Mouse (Mus musculus) CH12.LX (cell line): ENCODE data around the gene Ccdc146. TPM values are rescaled to one million over a fixed set of nuclear protein-coding genes. Genes with fewer than 3 reads are reported as not detected.

Experiments
- DNase-seq: peaks from one replicate; pipeline ENCODE4 v3.0.0-alpha.2; 2013; ENCODE audit errors: extremely low read depth
- H3K27ac ChIP-seq: 2 replicates; pipeline ENCODE4 v1.5.1; 2012; ENCODE audit warnings: low read depth, mild to moderate bottlenecking, control low read depth, moderate library complexity; ENCODE audit not compliant: insufficient read depth
- H3K27me3 ChIP-seq: replicated peaks from 2 replicates; pipeline ENCODE3; 2012; ENCODE audit warnings: inconsistent platforms
- H3K36me3 ChIP-seq, 2 experiments: replicated peaks in 1 of 2; 2 replicates each; pipeline versions ENCODE3 to v1.6.1; 2012; ENCODE audit warnings: inconsistent platforms in 1 of 2, low read length in 1 of 2, mild to moderate bottlenecking in 1 of 2, mixed read lengths in 1 of 2, moderate library complexity in 1 of 2; ENCODE audit not compliant: control insufficient read depth in 1 of 2, insufficient read depth in 1 of 2
- H3K4me1 ChIP-seq, 2 experiments: 2 replicates each; pipeline ENCODE4 v1.6.1; 2012; ENCODE audit warnings: inconsistent platforms in 1 of 2, moderate library complexity in 1 of 2; ENCODE audit not compliant: insufficient read depth in 2 of 2, control insufficient read depth in 1 of 2
- H3K4me2 ChIP-seq: 2 replicates; pipeline ENCODE4 v1.6.1; 2012; ENCODE audit warnings: low read depth, mild to moderate bottlenecking, control low read depth; ENCODE audit not compliant: poor library complexity, insufficient read depth, severe bottlenecking
- H3K4me3 ChIP-seq, 3 experiments: fragments of 150-350 bp in 1 of 3; sonication (generic) in 1 of 3; replicated peaks in 1 of 3; 2 replicates each; pipeline versions ENCODE3 to v1.5.1; 2011 to 2012; ENCODE audit warnings: low read depth in 2 of 3, low read length in 2 of 3, mild to moderate bottlenecking in 2 of 3, moderate library complexity in 2 of 3, control low read depth in 1 of 3, improper control_type of control experiment in 1 of 3, inconsistent platforms in 1 of 3, mixed read lengths in 1 of 3; ENCODE audit not compliant: poor library complexity in 1 of 3
- H3K79me2 ChIP-seq: replicated peaks from 2 replicates; pipeline ENCODE4 v1.6.1; 2012; ENCODE audit warnings: mild to moderate bottlenecking, moderate library complexity; ENCODE audit not compliant: control insufficient read depth, poor library complexity, insufficient read depth, severe bottlenecking; ENCODE audit errors: extremely low read depth
- H3K9ac ChIP-seq: 2 replicates; pipeline ENCODE4 v1.6.1; 2012; ENCODE audit warnings: low read depth, mild to moderate bottlenecking, control low read depth, moderate library complexity; ENCODE audit not compliant: insufficient read depth
- H3K9me3 ChIP-seq: replicated peaks from 2 replicates; pipeline ENCODE3; 2012; ENCODE audit warnings: low read length, inconsistent platforms, mixed read lengths
- BHLHE40 ChIP-seq: IDR thresholded peaks from 2 replicates; pipeline ENCODE4 v1.6.1; 2011; ENCODE audit warnings: mild to moderate bottlenecking, low read depth, low read length, improper control_type of control experiment
- CHD2 ChIP-seq: IDR thresholded peaks from 2 replicates; pipeline ENCODE4 v1.6.1; 2011; ENCODE audit warnings: low read length, improper control_type of control experiment
- CTCF ChIP-seq, 2 experiments: IDR thresholded peaks in 1 of 2; conservative IDR thresholded peaks in 1 of 2; 2 replicates each; pipeline ENCODE4 v1.5.1; 2011 to 2012; ENCODE audit warnings: low read depth in 2 of 2, low read length in 2 of 2, improper control_type of control experiment in 1 of 2, inconsistent platforms in 1 of 2, mild to moderate bottlenecking in 1 of 2, moderate library complexity in 1 of 2
- E2F4 ChIP-seq: IDR thresholded peaks from 2 replicates; pipeline ENCODE4 v1.6.1; 2011; ENCODE audit warnings: low read depth, low read length, improper control_type of control experiment; ENCODE audit not compliant: insufficient replicate concordance
- ELF1 ChIP-seq: IDR thresholded peaks from 2 replicates; pipeline ENCODE4 v1.6.1; 2014; ENCODE audit warnings: low read depth, mild to moderate bottlenecking, inconsistent platforms, low read length, improper control_type of control experiment
- EP300 ChIP-seq: IDR thresholded peaks from 2 replicates; pipeline ENCODE4 v1.6.1; 2011; ENCODE audit warnings: low read length, improper control_type of control experiment
- ETS1 ChIP-seq: conservative IDR thresholded peaks from 2 replicates; pipeline ENCODE4 v1.6.1; 2012; ENCODE audit warnings: low read depth, mild to moderate bottlenecking, inconsistent platforms, low read length, improper control_type of control experiment, moderate library complexity
- GABPA ChIP-seq: IDR thresholded peaks from 2 replicates; pipeline ENCODE4 v1.6.1; 2012; ENCODE audit warnings: low read depth, low read length, improper control_type of control experiment, inconsistent platforms; ENCODE audit not compliant: insufficient replicate concordance
- IRF4 ChIP-seq: IDR thresholded peaks from 2 replicates; pipeline ENCODE4 v1.6.1; 2014; ENCODE audit warnings: low read depth, mild to moderate bottlenecking, inconsistent platforms, low read length, improper control_type of control experiment
- JUN ChIP-seq: IDR thresholded peaks from 2 replicates; pipeline ENCODE4 v1.6.1; 2011; ENCODE audit warnings: low read depth, mild to moderate bottlenecking, low read length, improper control_type of control experiment, moderate library complexity; ENCODE audit not compliant: insufficient read depth
- KAT2A ChIP-seq: IDR thresholded peaks from 2 replicates; pipeline ENCODE4 v1.6.1; 2012; ENCODE audit warnings: low read length, improper control_type of control experiment, inconsistent platforms; ENCODE audit not compliant: insufficient replicate concordance
- MAX ChIP-seq: IDR thresholded peaks from 2 replicates; pipeline ENCODE4 v1.6.1; 2011; ENCODE audit warnings: low read length, improper control_type of control experiment
- MXI1 ChIP-seq: IDR thresholded peaks from 2 replicates; pipeline ENCODE4 v1.6.1; 2011; ENCODE audit warnings: mild to moderate bottlenecking, low read depth, low read length, improper control_type of control experiment
- MYC ChIP-seq: IDR thresholded peaks from 2 replicates; pipeline ENCODE4 v1.6.1; 2011; ENCODE audit warnings: low read depth, mild to moderate bottlenecking, improper control_type of control experiment, low read length
- NELFE ChIP-seq: IDR thresholded peaks from 2 replicates; pipeline ENCODE4 v1.6.1; 2011; ENCODE audit warnings: low read depth, low read length, improper control_type of control experiment
- NRF1 ChIP-seq: IDR thresholded peaks from 2 replicates; pipeline ENCODE4 v1.6.1; 2014; ENCODE audit warnings: low read depth, mild to moderate bottlenecking, inconsistent platforms, low read length, improper control_type of control experiment, moderate library complexity
- PAX5 ChIP-seq: IDR thresholded peaks from 2 replicates; pipeline ENCODE4 v1.6.1; 2012; ENCODE audit warnings: low read length, inconsistent platforms, mixed read lengths
- POLR2A ChIP-seq: IDR thresholded peaks from 2 replicates; pipeline ENCODE4 v1.6.1; 2011; ENCODE audit warnings: low read depth, mild to moderate bottlenecking, improper control_type of control experiment, low read length
- SMC3 ChIP-seq: IDR thresholded peaks from 2 replicates; pipeline ENCODE4 v1.6.1; 2011; ENCODE audit warnings: low read depth, low read length, improper control_type of control experiment
- TBP ChIP-seq: conservative IDR thresholded peaks from 2 replicates; pipeline ENCODE4 v1.6.1; 2011; ENCODE audit warnings: low read depth, low read length, improper control_type of control experiment
- TCF12 ChIP-seq: IDR thresholded peaks from 2 replicates; pipeline ENCODE4 v1.6.1; 2014; ENCODE audit warnings: low read depth, mild to moderate bottlenecking, inconsistent platforms, low read length, improper control_type of control experiment
- USF1 ChIP-seq: IDR thresholded peaks from 2 replicates; pipeline ENCODE4 v1.6.1; 2014; ENCODE audit warnings: low read depth, mild to moderate bottlenecking, inconsistent platforms, low read length, improper control_type of control experiment
- USF2 ChIP-seq: conservative IDR thresholded peaks from 2 replicates; pipeline ENCODE4 v1.6.1; 2011; ENCODE audit warnings: low read depth, low read length, improper control_type of control experiment
- ZKSCAN1 ChIP-seq: IDR thresholded peaks from 2 replicates; pipeline ENCODE4 v1.6.1; 2012; ENCODE audit warnings: low read depth, inconsistent platforms, low read length, improper control_type of control experiment, borderline replicate concordance
- ZMIZ1 ChIP-seq: IDR thresholded peaks from 2 replicates; pipeline ENCODE4 v1.6.1; 2012; ENCODE audit warnings: low read depth, mild to moderate bottlenecking, inconsistent platforms, low read length, improper control_type of control experiment
- ZNF384 ChIP-seq: IDR thresholded peaks from 2 replicates; pipeline ENCODE4 v1.6.1; 2012; ENCODE audit warnings: low read depth, low read length, improper control_type of control experiment, inconsistent platforms
- dilution Hi-C: fragments of 300-500 bp; cut with MboI; formaldehyde crosslinking; loops from 2 replicates; pipeline ENCODE4 v1.14.3; 2020; ENCODE audit warnings: low sequenced_read_pairs; ENCODE audit not compliant: extremely low pct_unique_long_range_greater_than_20kb, extremely low pct_ligation_motif_present
- in situ Hi-C: fragments of 300-500 bp; cut with MboI; formaldehyde crosslinking; loops from 3 replicates; pipeline ENCODE4 v1.14.3; 2019; ENCODE audit warnings: low sequenced_read_pairs, low pct_ligation_motif_present, low pct_unique_long_range_greater_than_20kb, mixed read lengths
- polyA plus RNA-seq: library from polyadenylated mRNA; unstranded; fragments of >175 nt; gene quantifications from 2 replicates; pipeline ENCODE4 v1.2.1, GENCODE M21; 2012; ENCODE audit warnings: low read depth; ENCODE audit not compliant: insufficient read length
- total RNA-seq, 2 experiments: library from RNA; depleted of rRNA; stranded (reverse); fragments of 300-350 nt in 1 of 2; fragments of >200 nt in 1 of 2; gene quantifications; 2 replicates each; pipeline ENCODE4 v1.2.3; 2012 to 2014

Ccdc146 gene
- total and polyA plus RNA-seq, 3 experiments, result 0.17 to 0.21 TPM; not detected in 1

GRCm38 (mm10) chr5:21245241-21245640 lies 179.2 kb downstream of the Ccdc146 start:
- no peak for DNase-seq
- TF ChIP-seq EP300 (no peak), E2F4 (no peak), ELF1 (no peak), GABPA (no peak), IRF4 (no peak), POLR2A (no peak), MAX (no peak), SMC3 (no peak), BHLHE40 (no peak), ZNF384 (no peak), MYC (no peak), TCF12 (no peak)
- TF ChIP-seq, all 38 proteins: peak for 0
- Histone ChIP-seq H3K27ac (no peak overlapping the region), H3K4me3 (no peak overlapping the region), H3K36me3 (peaks cover 0 to 8% of the 10 kb centered on the region in 2 experiments), H3K27me3 (no peaks in the 10 kb centered on the region), H3K4me1 (peaks cover 5 to 19% of the 10 kb centered on the region in 2 experiments; a peak in 3 of 4 replicates), H3K9ac (no peak overlapping the region), H3K9me3 (peaks cover 2% of the 10 kb centered on the region), H3K79me2 (no peaks in the 10 kb centered on the region), H3K4me2 (no peak overlapping the region)
- in situ Hi-C loops (no loop called here), dilution Hi-C loops (no loop called here)

- Histone ChIP-seq H3K27me3 (no peaks in the 10 kb centered on the region), H3K4me1 (peaks cover 5 to 19% of the 10 kb centered on the region in 2 experiments; a peak in 3 of 4 replicates), H3K36me3 (peaks cover 0 to 8% of the 10 kb centered on the region in 2 experiments), H3K4me2 (no peak overlapping the region), H3K4me3 (no peak overlapping the region), H3K79me2 (no peaks in the 10 kb centered on the region), H3K9ac (no peak overlapping the region), H3K9me3 (peaks cover 2% of the 10 kb centered on the region), H3K27ac (no peak overlapping the region)
- dilution Hi-C loops (no loop called here), in situ Hi-C loops (no loop called here)
- no peak for DNase-seq
- TF ChIP-seq SMC3 (no peak), NELFE (no peak), CTCF (conservative IDR thresholded peaks at IDR 0.05 in 1 of 2, IDR thresholded peaks at IDR 0.05 in 1 of 2; ENCODE audit: low read depth in 2 of 2, low read length in 2 of 2) (no peak), ZKSCAN1 (no peak), NRF1 (no peak), TBP (no peak), ETS1 (no peak), MYC (no peak), ELF1 (no peak), MXI1 (no peak), PAX5 (no peak), USF2 (no peak), CHD2 (no peak), ZMIZ1 (no peak), JUN (no peak), E2F4 (no peak), TCF12 (no peak), USF1 (no peak), BHLHE40 (no peak), KAT2A (no peak)
These were observed 179.9 kb downstream of the Ccdc146 start for GRCm38 (mm10) chr5:21244575-21244974.
